In the genomic region with DNA sequence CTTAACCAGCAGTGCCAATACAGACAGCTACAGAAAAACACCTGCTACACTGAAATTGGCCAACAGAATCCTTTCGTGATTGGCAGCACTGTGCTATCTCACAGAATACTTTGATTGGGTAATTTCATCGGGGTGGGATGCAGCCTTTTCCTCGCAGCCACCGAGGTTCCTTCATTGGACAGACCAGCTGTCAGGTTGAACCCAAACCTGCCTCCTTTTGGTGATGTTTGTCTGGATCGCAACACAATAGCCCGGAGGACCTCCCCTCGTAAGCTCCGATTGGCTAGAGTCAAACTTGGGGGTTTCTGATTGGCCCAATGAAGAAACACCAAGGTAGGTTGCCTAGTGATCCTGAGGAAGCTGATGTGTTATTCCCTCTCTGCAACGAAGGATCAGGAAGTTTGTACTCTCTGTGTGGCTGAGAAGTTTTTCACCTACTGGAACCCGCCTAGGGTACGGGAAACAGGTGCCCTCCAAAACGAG, we compare ENCODE assay signal across 8 mouse cellular contexts. TPM values are rescaled to one million over a fixed set of nuclear protein-coding genes. Genes with fewer than 3 reads are reported as not detected.
DNase-seq lines count a peak whose midpoint lies in the region; ATAC-seq lines count a peak whose summit lies in the region.

A gene (plus strand): TSS at position 331 of the 483 bp plus-strand sequence.

- peak; percentile 96 to 98 for DNase-seq in adrenal gland, adult (ENCODE audit: inconsistent age in 2 of 2, low spot score in 1 of 2)
- peak; percentile 98 for DNase-seq in embryo, embryonic 10.5 days (ENCODE audit: low spot score)
- DNase-seq in gastrocnemius, postnatal 14 days: peak; percentile 90
- DNase-seq in left cerebral cortex, postnatal 10 days (ENCODE audit: extremely low spot score in 1 of 2, low spot score in 2 of 2): peak; percentile 92 to 99
- DNase-seq in right cerebral cortex, postnatal 25 days: peak; percentile 95
- peak; percentile 91 to 92 for DNase-seq in urinary bladder, postnatal 4 days (ENCODE audit: low spot score in 2 of 2)

- intact Hi-C loops in gastrocnemius, postnatal 14 days (cut with DNase I; ENCODE audit: low total_unique reads): no loop called here
- intact Hi-C loops in left cerebral cortex, postnatal 10 days (cut with DNase I): no loop called here

- peak; percentile 100 for ATAC-seq in inflammation-experienced regulatory T-cells, adult 6 months
- peak; percentile 100 for ATAC-seq in megakaryocyte-erythroid progenitor cell, adult 5-6 weeks (replicated peaks; ENCODE audit: low FRiP score, low TSS enrichment, poor library complexity, severe bottlenecking)

RNA-seq across cellular contexts. Expression of the gene that starts here (rescaled TPM):
- total RNA-seq in gastrocnemius, postnatal 14 days (2021): 10 to 100 TPM; 13.6 to 14.5 TPM
- 10 to 100 TPM; 28.1 to 37.0 (median 31.5) TPM for polyA plus RNA-seq in inflammation-experienced regulatory T-cells, adult 6 months (2017; shearing (Covaris generic))
- 10 to 100 TPM; 16.3 to 19.5 TPM for total RNA-seq in left cerebral cortex, postnatal 10 days (2021)
- 31.3 and 39.8 TPM in 2 replicates for total RNA-seq in megakaryocyte-erythroid progenitor cell, adult 5-6 weeks (2014; fragmentation: Nextera tagmentation)
- total RNA-seq in megakaryocyte-erythroid progenitor cell, adult 5-6 weeks (2017): 29.2 and 48.4 TPM in 2 replicates

Comparison
In these comparisons a context has a peak if more than half of its experiments do, and no peak if none do; other contexts are left out.
1. Peak in every context shown above with its lines: DNase-seq and ATAC-seq.